8 mouse cellular contexts compared by ENCODE assay signal in genomic region chrX:12159981-12160656, GRCm38 (mm10). TPM values are rescaled to one million over a fixed set of nuclear protein-coding genes. Genes with fewer than 3 reads are reported as not detected.
DNase-seq lines count a peak whose midpoint lies in the region; ATAC-seq and TF ChIP-seq lines count a peak whose summit lies in the region.

Bcor (minus strand) TSS chrX:12160355.

- H3K36me3 ChIP-seq in embryonic facial prominence, embryonic 11.5 days (replicated peaks; ENCODE audit: control insufficient read depth, insufficient read depth, low read depth, low read length), result no peaks in the 10 kb centered on the region
- no peaks in the 10 kb centered on the region for H3K36me3 ChIP-seq in heart, embryonic 11.5 days (ENCODE audit: control insufficient read depth, insufficient read depth, low read length)
- no peaks in the 10 kb centered on the region for H3K36me3 ChIP-seq in kidney, embryonic 16.5 days (ENCODE audit: insufficient read depth, low read length)
- no peaks in the 10 kb centered on the region for H3K36me3 ChIP-seq in liver, embryonic 14.5 days (replicated peaks; ENCODE audit: control insufficient read depth, insufficient read depth, low read depth)

- ATAC-seq in embryonic facial prominence, embryonic 11.5 days (replicated peaks; ENCODE audit: insufficient number of reproducible peaks, low FRiP score, low TSS enrichment, low read depth), result peak; percentile 57
- ATAC-seq in heart, embryonic 11.5 days (replicated peaks; ENCODE audit: insufficient number of reproducible peaks, low FRiP score, low TSS enrichment), result peak; percentile 24; the same call in 1 of the 2 replicates
- peak; percentile 60 for ATAC-seq in kidney, embryonic 16.5 days (ENCODE audit: low FRiP score, low TSS enrichment)
- no peak for ATAC-seq in liver, embryonic 14.5 days (ENCODE audit: insufficient read depth)

- H3K27ac ChIP-seq in embryonic facial prominence, embryonic 11.5 days (replicated peaks; ENCODE audit: low read depth, low read length), result peak within 1 kb of the TSS; percentile 85
- peak within 1 kb of the TSS; percentile 91 for H3K27ac ChIP-seq in heart, embryonic 11.5 days (ENCODE audit: low read depth, low read length)
- H3K27ac ChIP-seq in kidney, embryonic 16.5 days (ENCODE audit: low read length), result peak within 1 kb of the TSS; percentile 93
- H3K27ac ChIP-seq in liver, embryonic 14.5 days, result no peak within 1 kb of the TSS

- H3K4me2 ChIP-seq in embryonic facial prominence, embryonic 11.5 days (ENCODE audit: low read depth, low read length), result peak within 1 kb of the TSS; percentile 67
- H3K4me2 ChIP-seq in heart, embryonic 11.5 days, result peak within 1 kb of the TSS; percentile 67
- H3K4me2 ChIP-seq in kidney, embryonic 16.5 days (replicated peaks; ENCODE audit: low read depth, low read length), result peak within 1 kb of the TSS; percentile 68
- peak within 1 kb of the TSS; percentile 47 for H3K4me2 ChIP-seq in liver, embryonic 14.5 days (ENCODE audit: low read depth)

- WGBS in embryonic facial prominence, embryonic 11.5 days, result 2% methylated on average over 33 of the region's 56 CpGs
- 4% methylated on average over 50 of the region's 56 CpGs for WGBS in heart, embryonic 11.5 days (ENCODE audit: insufficient replicate concordance)
- WGBS in kidney, embryonic 16.5 days, result 4% methylated on average over 54 of the region's 56 CpGs
- 5% methylated on average over 45 of the region's 56 CpGs for WGBS in liver, embryonic 14.5 days (ENCODE audit: insufficient replicate concordance)

- no peaks in the 10 kb centered on the region; the same call in 1 of the 2 replicates for H3K4me1 ChIP-seq in embryonic facial prominence, embryonic 11.5 days (ENCODE audit: control insufficient read depth, insufficient read depth, low read length)
- peaks cover 5% of the 10 kb centered on the region for H3K4me1 ChIP-seq in heart, embryonic 11.5 days (ENCODE audit: control insufficient read depth, insufficient read depth, low read length)
- H3K4me1 ChIP-seq in kidney, embryonic 16.5 days (ENCODE audit: insufficient read depth, low read length), result peaks cover 36% of the 10 kb centered on the region
- H3K4me1 ChIP-seq in liver, embryonic 14.5 days (replicated peaks; ENCODE audit: control insufficient read depth in 2 of 2, insufficient read depth in 2 of 2, low read length in 1 of 2), result 0 out of 4 replicates have a peak, but pooled peaks cover 0 to 2% of the 10 kb centered on the region in 2 experiments

- DNase-seq in right cerebral cortex, adult 18-20 months, result peak; percentile 39
- no peak for DNase-seq in right cerebral cortex, postnatal 36 days (ENCODE audit: low spot score in 2 of 2)
- peak; percentile 75 for DNase-seq in embryonic facial prominence, embryonic 11.5 days (ENCODE audit: low spot score)
- DNase-seq in liver, embryonic 14.5 days (ENCODE audit: low read depth in 3 of 3, low spot score in 3 of 3), result no peak
- DNase-seq in naive thymus-derived CD4-positive, alpha-beta T cell, adult 2 months (ENCODE audit: low read depth), result peak; percentile 69
- peak; percentile 84 for DNase-seq in thymus, postnatal 14 days

- no peaks in the 10 kb centered on the region for H3K9me3 ChIP-seq in embryonic facial prominence, embryonic 11.5 days (replicated peaks; ENCODE audit: control insufficient read depth, low read length)
- H3K9me3 ChIP-seq in heart, embryonic 11.5 days (replicated peaks; ENCODE audit: control insufficient read depth, low read length), result no peaks in the 10 kb centered on the region
- no peaks in the 10 kb centered on the region for H3K9me3 ChIP-seq in kidney, embryonic 16.5 days (ENCODE audit: low read length)
- H3K9me3 ChIP-seq in liver, embryonic 14.5 days (ENCODE audit: control insufficient read depth, low read length), result no peaks in the 10 kb centered on the region

- peak within 1 kb of the TSS; percentile 68 for H3K9ac ChIP-seq in embryonic facial prominence, embryonic 11.5 days (replicated peaks; ENCODE audit: low read length)
- peak within 1 kb of the TSS; percentile 75 for H3K9ac ChIP-seq in heart, embryonic 11.5 days (ENCODE audit: low read depth, low read length)
- H3K9ac ChIP-seq in kidney, embryonic 16.5 days (replicated peaks; ENCODE audit: low read length), result peak within 1 kb of the TSS; percentile 77
- H3K9ac ChIP-seq in liver, embryonic 14.5 days (replicated peaks), result no peak within 1 kb of the TSS

- no peak for TF ChIP-seq CTCF in liver, embryonic 14.5 days (IDR thresholded peaks at IDR 0.05; ENCODE audit: low read depth)

- H3K4me3 ChIP-seq in embryonic facial prominence, embryonic 11.5 days (ENCODE audit: low read depth, low read length), result peak within 1 kb of the TSS; percentile 42
- H3K4me3 ChIP-seq in heart, embryonic 11.5 days (ENCODE audit: low read depth, low read length), result peak within 1 kb of the TSS; percentile 52
- H3K4me3 ChIP-seq in kidney, embryonic 16.5 days (ENCODE audit: low read length), result peak within 1 kb of the TSS; percentile 53
- peak within 1 kb of the TSS; percentile 38 to 39 for H3K4me3 ChIP-seq in liver, embryonic 14.5 days (ENCODE audit: insufficient read depth in 1 of 2, low read depth in 2 of 2, low read length in 2 of 2)

- H3K27me3 ChIP-seq in embryonic facial prominence, embryonic 11.5 days (ENCODE audit: control insufficient read depth, insufficient read depth, low read length), result peaks cover 26% of the 10 kb centered on the region
- H3K27me3 ChIP-seq in heart, embryonic 11.5 days (ENCODE audit: control insufficient read depth, insufficient read depth, low read length), result peaks cover 50% of the 10 kb centered on the region
- peaks cover 53% of the 10 kb centered on the region for H3K27me3 ChIP-seq in kidney, embryonic 16.5 days (ENCODE audit: insufficient read depth, low read length)
- peaks cover 57% of the 10 kb centered on the region for H3K27me3 ChIP-seq in liver, embryonic 14.5 days (ENCODE audit: control insufficient read depth, insufficient read depth, low read length)

- TF ChIP-seq EP300 in liver, embryonic 14.5 days (IDR thresholded peaks at IDR 0.05; ENCODE audit: low read depth), result no peak

RNA-seq across cellular contexts. Expression of gene Bcor, which starts in this region (rescaled TPM):
- 26.9 TPM in 2 replicates for polyA plus RNA-seq in embryonic facial prominence, embryonic 11.5 days (2014; fragmentation: Nextera tagmentation; extraction: Ambion mirVana)
- polyA plus RNA-seq in heart, embryonic 11.5 days (2014; fragmentation: Nextera tagmentation; extraction: Ambion mirVana), result 18.7 and 20.2 TPM in 2 replicates
- polyA plus RNA-seq in kidney, embryonic 16.5 days (2015; fragmentation: Nextera tagmentation; extraction: Ambion mirVana), result 16.7 and 19.9 TPM in 2 replicates
- 3.5 and 4.6 TPM in 2 replicates for polyA plus RNA-seq in liver, embryonic 14.5 days (2012; rRNA removed)
- 4.7 TPM in 2 replicates for polyA plus RNA-seq in liver, embryonic 14.5 days (2014; fragmentation: Nextera tagmentation; extraction: Ambion mirVana)

Comparison
In these comparisons a context has a peak if more than half of its experiments do, and no peak if none do; other contexts are left out.
1. DNase-seq: peak in right cerebral cortex, adult 18-20 months (single experiment), embryonic facial prominence, embryonic 11.5 days (single experiment), naive thymus-derived CD4-positive, alpha-beta T cell, adult 2 months (single experiment) and thymus, postnatal 14 days (single experiment); none in right cerebral cortex, postnatal 36 days (0 of 2) and liver, embryonic 14.5 days (0 of 3).
2. Peak in every context shown above with its lines, with median percentiles within 50 percentile points of each other: H3K4me2 ChIP-seq and H3K4me3 ChIP-seq.